Mouse (Mus musculus): ENCODE data around the gene Nudt1. TPM values are rescaled to one million over a fixed set of nuclear protein-coding genes. Genes with fewer than 3 reads are reported as not detected.

The Nudt1 gene
- polyA plus RNA-seq, 1 experiment, result 4.5 TPM

GRCm38 (mm10) chr5:140321756-140322575 is 510 bp downstream of the Nudt1 start:
- H3K4me1 ChIP-seq (ENCODE audit: control insufficient read depth, insufficient read depth, insufficient read length), result peaks cover 2% of the 10 kb centered on the region; the same call in 1 of the 2 replicates
- peak overlapping the region; percentile 98 for H3K4me3 ChIP-seq (ENCODE audit: extremely low read depth, insufficient read depth, insufficient read length)
- under 1% methylated on average over 17 of the region's 17 CpGs for WGBS
- no peak for DNase-seq (ENCODE audit: low read depth in 1 of 2, low spot score in 2 of 2)
- peak overlapping the region; percentile 90 for H3K27ac ChIP-seq (ENCODE audit: insufficient read depth, low read length)
- H3K27me3 ChIP-seq (ENCODE audit: control insufficient read depth, insufficient read depth, low read length), result no peaks in the 10 kb centered on the region
- no peak for TF ChIP-seq POLR2A (IDR thresholded peaks at IDR 0.05; ENCODE audit: low read depth, low read length)
- no peak for TF ChIP-seq CTCF (IDR thresholded peaks at IDR 0.05; ENCODE audit: extremely low read depth, insufficient read depth, insufficient read length, insufficient replicate concordance)
- no peaks in the 10 kb centered on the region for H3K36me3 ChIP-seq (ENCODE audit: control insufficient read depth, insufficient read depth, low read length)

- no peak overlapping the region for H3K27ac ChIP-seq (ENCODE audit: insufficient read depth, low read length)
- DNase-seq (ENCODE audit: low read depth in 1 of 2, low spot score in 2 of 2), result no peak
These were observed 2.6 kb downstream of the Nudt1 start for GRCm38 (mm10) chr5:140324058-140324457.

GRCm38 (mm10) chr5:140331615-140332512 is 10.4 kb downstream of the Nudt1 start, which contains the start of gene Mrm2:
TSS of gene Mrm2 (minus strand) at chr5:140331898.
- Histone ChIP-seq H3K36me3 (ENCODE audit: control insufficient read depth, insufficient read depth, low read length) (0 out of 2 replicates have a peak, but pooled peaks cover 3% of the 10 kb centered on the region), H3K27ac (ENCODE audit: insufficient read depth, low read length) (peak within 1 kb of the TSS; percentile 61), H3K4me1 (ENCODE audit: control insufficient read depth, insufficient read depth, insufficient read length) (peaks cover 3% of the 10 kb centered on the region; the same call in 1 of the 2 replicates), H3K4me3 (ENCODE audit: extremely low read depth, insufficient read depth, insufficient read length) (peak within 1 kb of the TSS; percentile 90), H3K27me3 (ENCODE audit: control insufficient read depth, insufficient read depth, low read length) (no peaks in the 10 kb centered on the region)
- peak; percentile 88 for TF ChIP-seq CTCF (IDR thresholded peaks at IDR 0.05; ENCODE audit: extremely low read depth, insufficient read depth, insufficient read length, insufficient replicate concordance)
- TF ChIP-seq POLR2A (IDR thresholded peaks at IDR 0.05; ENCODE audit: low read depth, low read length), result peak; percentile 20; the same call in 1 of the 2 replicates
- 2% methylated on average over 39 of the region's 39 CpGs for WGBS
- peak; percentile 45 to 77 for DNase-seq (ENCODE audit: low read depth in 1 of 2, low spot score in 2 of 2)

More at GRCm38 (mm10) chr5:140324058-140324457, 2.6 kb downstream of the Nudt1 start:
- no peak overlapping the region for H3K4me3 ChIP-seq (ENCODE audit: extremely low read depth, insufficient read depth, insufficient read length)
- WGBS, result 86% methylated on average over 5 of the region's 5 CpGs
- TF ChIP-seq POLR2A (IDR thresholded peaks at IDR 0.05; ENCODE audit: low read depth, low read length), result no peak
- TF ChIP-seq CTCF (IDR thresholded peaks at IDR 0.05; ENCODE audit: extremely low read depth, insufficient read depth, insufficient read length, insufficient replicate concordance), result no peak
- no peaks in the 10 kb centered on the region for H3K27me3 ChIP-seq (ENCODE audit: control insufficient read depth, insufficient read depth, low read length)
- peaks cover 2% of the 10 kb centered on the region; the same call in 1 of the 2 replicates for H3K4me1 ChIP-seq (ENCODE audit: control insufficient read depth, insufficient read depth, insufficient read length)
- 0 out of 2 replicates have a peak, but pooled peaks cover 3% of the 10 kb centered on the region for H3K36me3 ChIP-seq (ENCODE audit: control insufficient read depth, insufficient read depth, low read length)

DNA sequence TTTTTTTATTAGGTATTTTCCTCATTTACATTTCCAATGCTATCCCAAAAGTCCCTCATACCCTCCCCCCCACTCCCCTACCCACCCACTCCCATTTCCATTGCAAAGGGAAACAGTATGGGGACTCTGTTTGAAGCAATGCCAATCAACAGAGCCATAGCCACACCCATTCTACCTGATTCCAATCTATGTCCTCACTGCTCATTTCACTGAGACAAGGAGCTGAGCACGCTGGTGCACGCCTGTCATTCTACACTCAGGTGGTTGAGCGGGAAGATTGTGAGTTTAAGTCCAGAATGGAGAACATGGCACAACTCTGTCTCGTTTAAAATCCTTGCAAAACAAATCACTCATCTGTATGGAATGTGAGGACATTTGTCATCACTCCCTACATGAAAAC is 11.1 kb downstream of the Nudt1 start:
- no peak for DNase-seq (ENCODE audit: low read depth in 1 of 2, low spot score in 2 of 2)
- no peaks in the 10 kb centered on the region for H3K27me3 ChIP-seq (ENCODE audit: control insufficient read depth, insufficient read depth, low read length)
- H3K36me3 ChIP-seq (ENCODE audit: control insufficient read depth, insufficient read depth, low read length), result 0 out of 2 replicates have a peak, but pooled peaks cover 3% of the 10 kb centered on the region
- peaks cover 3% of the 10 kb centered on the region; the same call in 1 of the 2 replicates for H3K4me1 ChIP-seq (ENCODE audit: control insufficient read depth, insufficient read depth, insufficient read length)
- H3K4me3 ChIP-seq (ENCODE audit: extremely low read depth, insufficient read depth, insufficient read length), result no peak overlapping the region
- WGBS, result 70% methylated on average over 4 of the region's 4 CpGs
- TF ChIP-seq CTCF (IDR thresholded peaks at IDR 0.05; ENCODE audit: extremely low read depth, insufficient read depth, insufficient read length, insufficient replicate concordance) (no peak), POLR2A (IDR thresholded peaks at IDR 0.05; ENCODE audit: low read depth, low read length) (no peak)
- no peak overlapping the region for H3K27ac ChIP-seq (ENCODE audit: insufficient read depth, low read length)

DNA sequence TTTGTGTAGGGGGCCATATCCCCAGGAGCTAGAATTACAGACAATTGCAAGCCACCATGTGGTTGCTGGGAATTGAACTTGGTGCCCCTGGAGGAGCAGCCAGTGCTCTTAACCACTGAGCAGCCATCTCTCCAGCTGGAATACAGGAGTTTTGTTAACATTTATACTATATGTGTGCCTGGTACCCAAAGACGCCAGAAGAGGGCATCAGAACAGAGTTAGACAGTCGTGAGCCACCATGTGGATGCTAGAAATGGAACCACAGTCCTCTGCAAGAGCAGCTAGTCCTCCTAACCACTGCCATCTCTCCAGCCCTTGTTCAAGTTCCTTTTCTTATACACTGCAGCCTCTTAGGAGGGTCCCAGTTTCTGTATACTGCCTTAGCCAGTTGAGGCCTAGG is 12.2 kb downstream of the Nudt1 start:
- WGBS, result 42% methylated on average over 2 of the region's 2 CpGs
- DNase-seq (ENCODE audit: low read depth in 1 of 2, low spot score in 2 of 2), result peak in 1 of 2 experiments; percentile 8
- H3K27me3 ChIP-seq (ENCODE audit: control insufficient read depth, insufficient read depth, low read length), result no peaks in the 10 kb centered on the region
- peaks cover 3% of the 10 kb centered on the region; the same call in 1 of the 2 replicates for H3K4me1 ChIP-seq (ENCODE audit: control insufficient read depth, insufficient read depth, insufficient read length)
- no peaks in the 10 kb centered on the region; the same call in 1 of the 2 replicates for H3K36me3 ChIP-seq (ENCODE audit: control insufficient read depth, insufficient read depth, low read length)
- no peak overlapping the region for H3K4me3 ChIP-seq (ENCODE audit: extremely low read depth, insufficient read depth, insufficient read length)
- no peak overlapping the region for H3K27ac ChIP-seq (ENCODE audit: insufficient read depth, low read length)
- TF ChIP-seq POLR2A (IDR thresholded peaks at IDR 0.05; ENCODE audit: low read depth, low read length), result no peak
- no peak for TF ChIP-seq CTCF (IDR thresholded peaks at IDR 0.05; ENCODE audit: extremely low read depth, insufficient read depth, insufficient read length, insufficient replicate concordance)

DNA sequence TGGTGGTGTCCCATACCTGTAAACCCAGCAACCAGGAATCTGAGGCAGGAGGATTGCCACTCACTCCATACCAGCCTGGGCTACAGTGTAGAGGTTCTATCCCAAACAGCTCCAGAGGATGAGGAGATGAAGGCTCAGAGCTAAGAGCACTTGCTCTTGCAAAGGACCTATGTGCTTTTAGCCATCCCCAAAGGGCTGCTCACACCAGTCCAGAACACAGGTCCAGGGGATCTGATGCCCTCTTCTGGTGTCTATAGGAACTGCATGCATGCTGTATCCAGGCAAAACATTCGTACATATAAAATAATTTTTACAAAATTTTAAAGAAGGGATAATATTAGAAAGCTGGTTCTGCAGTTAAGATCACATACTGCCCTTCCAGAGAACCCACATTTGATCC is 15.2 kb downstream of the Nudt1 start:
- Histone ChIP-seq H3K4me3 (ENCODE audit: extremely low read depth, insufficient read depth, insufficient read length) (no peak overlapping the region), H3K27me3 (ENCODE audit: control insufficient read depth, insufficient read depth, low read length) (no peaks in the 10 kb centered on the region), H3K36me3 (ENCODE audit: control insufficient read depth, insufficient read depth, low read length) (peaks cover 15% of the 10 kb centered on the region), H3K4me1 (ENCODE audit: control insufficient read depth, insufficient read depth, insufficient read length) (no peaks in the 10 kb centered on the region), H3K27ac (ENCODE audit: insufficient read depth, low read length) (no peak overlapping the region)
- TF ChIP-seq POLR2A (IDR thresholded peaks at IDR 0.05; ENCODE audit: low read depth, low read length) (no peak), CTCF (IDR thresholded peaks at IDR 0.05; ENCODE audit: extremely low read depth, insufficient read depth, insufficient read length, insufficient replicate concordance) (peak; percentile 27; the same call in 1 of the 2 replicates)
- 78% methylated on average over 1 of the region's 1 CpGs for WGBS
- DNase-seq (ENCODE audit: low read depth in 1 of 2, low spot score in 2 of 2), result peak; percentile 12 to 33
